Mouse (Mus musculus) WW6 (cell line): ENCODE results near the gene Zscan5b.
"Not testable (repeated sequence)": the region's sequence is repeated elsewhere in the genome, so short reads cannot be mapped to it uniquely, and the experiment has no call there.

Experiments
- DNase-seq: peaks from one replicate; pipeline ENCODE4 v3.0.0-alpha.2; 2013; ENCODE audit warnings: low read depth, low spot score

The Zscan5b gene

DNA sequence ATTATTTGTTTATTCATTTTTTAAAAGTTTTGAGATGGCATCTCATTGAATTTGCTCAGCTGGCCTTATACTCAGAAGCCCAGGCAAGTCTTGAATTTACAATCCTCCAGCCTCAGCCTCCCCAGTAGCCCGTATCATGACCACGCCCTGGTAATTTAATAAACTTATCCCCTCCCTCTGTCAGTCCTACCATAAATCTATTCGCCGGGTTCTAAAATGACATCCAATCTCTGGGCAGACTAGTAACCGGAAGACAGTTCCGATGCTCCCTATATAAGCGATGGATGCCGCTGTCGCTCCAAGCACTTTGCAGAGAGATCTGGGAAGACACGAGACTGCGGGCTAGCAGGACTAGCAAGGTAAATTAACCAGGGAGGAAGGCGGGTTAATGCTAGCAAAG, at the start of gene Zscan5b:
Zscan5b (plus strand) TSS at position 301 of the 400 bp plus-strand sequence.
- no peak for DNase-seq

DNA sequence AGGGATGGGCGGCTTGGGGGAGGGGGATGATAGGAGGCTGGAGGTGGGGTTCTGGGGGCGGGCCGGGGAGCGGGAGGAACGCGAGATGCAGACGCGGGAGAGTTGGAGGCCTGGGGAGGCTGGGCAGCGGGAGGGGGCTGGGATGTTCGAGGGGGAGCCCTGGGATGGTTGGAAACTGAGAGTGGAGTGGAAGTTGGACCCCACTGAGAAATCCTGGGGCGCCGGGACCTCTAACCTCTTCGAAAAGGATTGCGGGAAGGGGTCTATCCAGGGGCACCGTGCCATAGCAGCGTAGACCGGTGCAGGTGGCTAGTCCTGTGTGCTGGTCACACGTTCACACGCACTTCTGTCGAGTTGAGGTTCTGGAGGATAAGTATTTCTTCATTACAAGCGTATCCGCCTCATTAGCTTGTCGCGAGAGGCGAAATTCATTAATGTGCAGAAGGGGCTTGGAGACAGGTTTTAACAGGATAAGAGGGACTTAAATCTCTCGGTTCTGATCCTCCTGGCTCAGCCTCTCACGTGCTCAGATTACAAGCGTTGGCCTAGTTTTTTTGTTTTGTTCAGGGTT, 49.3 kb upstream of the Zscan5b start:
- no peak for DNase-seq

DNA sequence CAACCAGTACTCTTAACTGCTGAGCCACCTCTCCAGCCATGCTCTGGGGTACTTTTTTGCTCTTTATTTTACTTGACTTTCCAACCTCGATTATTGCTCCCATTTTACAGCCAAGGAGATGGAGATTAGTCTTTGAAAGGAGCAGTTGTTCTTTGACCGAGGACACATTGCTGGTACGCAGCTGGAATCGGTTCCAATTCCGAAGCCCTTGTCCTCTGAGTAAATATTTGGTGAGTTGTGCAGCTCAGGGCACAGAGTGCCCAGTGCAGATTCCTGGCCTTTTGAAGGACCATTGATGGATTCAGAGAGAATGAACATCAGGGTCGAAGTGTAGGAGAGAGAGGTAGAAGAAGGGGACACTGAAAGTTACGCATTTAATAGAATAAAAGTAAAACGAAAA, 48.2 kb upstream of the Zscan5b start:
- no peak for DNase-seq

DNA sequence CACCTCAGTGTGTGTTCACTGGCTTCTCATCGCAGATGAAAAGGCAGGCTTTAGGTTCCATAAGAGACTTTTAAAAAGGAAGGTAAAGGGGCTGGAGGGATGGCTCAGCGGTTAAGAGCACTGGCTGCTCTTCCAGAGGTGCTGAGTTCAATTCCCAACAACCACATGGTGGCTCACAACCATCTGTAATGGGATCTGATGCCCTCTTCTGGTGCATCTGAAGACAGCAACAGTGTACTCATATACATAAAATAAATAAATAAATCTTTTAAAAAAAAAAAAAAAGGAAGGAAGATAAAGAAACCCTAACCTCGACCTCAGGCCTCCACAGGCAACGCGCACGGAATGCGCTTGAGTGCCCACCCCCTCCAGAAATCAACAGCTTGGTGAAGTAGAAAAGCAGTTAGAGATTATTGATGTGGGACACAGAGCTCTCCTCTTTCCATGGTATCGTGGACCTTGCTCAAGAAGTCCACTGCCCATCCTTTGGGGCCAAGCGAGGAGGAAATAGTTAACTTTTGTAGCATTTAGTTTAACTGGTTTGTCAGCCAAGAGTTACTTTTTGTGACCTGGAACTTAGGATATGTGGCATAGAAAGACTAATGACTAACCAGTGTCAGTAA, 47.6 kb upstream of the Zscan5b start:
- DNase-seq, result not testable (repeated sequence)

DNA sequence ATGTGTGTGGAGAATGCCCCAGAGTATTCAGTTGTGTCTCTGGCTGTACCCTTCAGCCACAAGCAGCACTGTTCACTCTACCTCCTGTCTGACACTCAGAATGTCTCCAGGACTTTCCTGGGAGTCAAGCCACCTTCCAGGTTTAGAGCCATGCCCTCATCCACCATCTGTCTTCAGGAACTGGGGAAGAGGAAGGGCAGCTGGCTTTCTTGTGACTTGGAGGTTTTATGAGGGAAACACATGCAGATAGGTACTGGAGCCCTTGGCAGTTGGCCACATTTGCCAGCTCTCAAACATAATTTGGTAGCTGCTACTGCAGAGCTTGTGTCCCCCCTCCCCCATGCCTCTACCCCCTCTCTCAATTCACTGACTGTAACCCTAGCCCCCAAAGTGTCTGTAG, 43.1 kb upstream of the Zscan5b start:
- DNase-seq, result no peak

DNA sequence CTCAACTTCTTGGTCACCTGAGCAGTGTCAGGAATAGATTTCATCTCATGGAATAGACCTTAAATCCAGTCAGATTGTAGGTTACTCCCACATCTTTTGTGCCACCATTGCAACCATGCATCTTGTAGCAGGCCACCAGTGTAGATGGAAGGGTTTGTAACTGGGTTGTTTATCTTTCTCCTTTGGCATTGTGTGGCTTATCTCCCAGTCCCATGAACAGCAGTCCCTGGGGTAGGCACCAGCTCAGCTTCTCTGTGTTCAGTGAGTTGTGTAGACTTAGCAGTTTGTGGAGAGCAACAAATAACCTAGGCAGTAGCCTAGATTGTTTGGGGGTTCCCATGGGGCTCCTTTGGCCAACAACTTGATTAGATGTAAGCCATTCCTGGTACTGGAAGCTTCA, 39.2 kb upstream of the Zscan5b start:
- DNase-seq, result no peak

DNA sequence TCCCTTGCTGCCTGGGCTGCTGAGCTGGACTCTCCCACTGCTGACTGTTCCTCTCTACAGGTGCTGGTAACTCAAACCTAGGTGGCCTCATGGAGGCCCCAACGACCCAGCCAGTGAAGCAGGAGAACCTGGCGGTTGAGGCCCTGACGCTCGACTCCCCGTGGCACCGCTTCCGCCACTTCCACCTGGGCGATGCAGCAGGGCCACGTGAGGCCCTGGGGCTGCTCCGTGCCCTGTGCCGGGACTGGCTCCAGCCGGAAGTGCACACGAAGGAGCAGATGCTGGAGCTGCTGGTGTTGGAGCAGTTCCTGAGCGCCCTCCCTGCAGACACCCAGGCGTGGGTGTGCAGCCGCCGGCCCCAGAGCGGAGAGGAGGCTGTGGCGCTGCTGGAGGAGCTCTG, 38.3 kb upstream of the Zscan5b start:
- DNase-seq, result no peak

DNA sequence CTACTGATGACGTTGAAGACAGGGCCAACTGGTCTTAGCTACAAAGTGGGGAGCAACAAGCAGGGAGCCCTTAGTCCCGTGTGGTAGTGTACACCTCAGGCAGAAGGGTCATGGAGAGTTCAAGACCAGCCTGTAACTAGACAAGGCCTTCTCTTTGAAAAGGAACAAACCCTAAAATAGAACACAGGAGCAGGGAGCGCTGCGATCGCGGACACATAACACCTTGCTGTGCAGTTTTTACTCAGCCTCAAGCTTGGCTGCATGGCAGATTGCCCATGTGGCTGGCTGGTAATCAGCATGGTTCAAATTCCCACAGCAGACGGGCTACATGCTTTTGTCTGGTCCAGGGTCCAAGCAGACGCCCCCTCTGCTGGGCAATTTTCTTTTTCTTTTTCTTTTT, 37.6 kb upstream of the Zscan5b start:
- no peak for DNase-seq

DNA sequence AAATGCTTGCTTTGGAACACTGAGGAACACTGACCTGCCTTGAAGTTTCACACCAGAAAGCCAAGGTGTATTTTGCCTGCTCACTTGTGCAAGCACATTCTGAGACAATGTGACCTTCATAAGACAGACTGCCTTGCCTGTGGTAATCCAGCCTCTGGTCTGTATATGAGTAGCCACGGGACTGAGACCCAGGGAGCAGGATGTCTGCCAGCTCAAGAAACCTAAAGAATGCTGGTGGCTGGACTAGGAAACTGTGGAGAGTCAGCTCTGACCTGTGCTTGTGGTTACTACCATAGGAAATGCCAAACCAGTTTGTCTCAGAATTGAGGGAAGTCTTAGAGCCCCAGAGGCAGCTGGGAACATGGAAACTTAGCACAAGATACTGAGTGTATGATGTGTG, 36.7 kb upstream of the Zscan5b start:
- DNase-seq, result no peak

DNA sequence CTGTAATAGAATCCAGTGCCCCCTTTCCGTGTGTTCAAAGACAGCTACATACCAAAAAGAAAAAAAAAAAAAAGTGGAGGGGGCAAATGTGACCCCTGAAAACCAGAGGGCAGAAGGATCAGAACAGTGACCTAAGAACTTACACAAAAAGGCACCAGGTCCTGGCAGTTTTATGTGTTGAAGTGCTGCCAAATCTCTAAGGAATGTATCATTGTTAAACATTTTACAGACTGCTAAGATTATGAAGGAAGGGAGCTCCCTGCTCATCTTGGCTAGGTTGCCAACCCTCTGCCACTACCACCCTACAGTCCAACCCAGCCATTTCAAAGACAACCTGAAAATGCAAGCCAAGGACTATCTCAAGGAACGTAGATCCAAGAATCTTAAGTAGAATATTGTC, 35.9 kb upstream of the Zscan5b start:
- no peak for DNase-seq

DNA sequence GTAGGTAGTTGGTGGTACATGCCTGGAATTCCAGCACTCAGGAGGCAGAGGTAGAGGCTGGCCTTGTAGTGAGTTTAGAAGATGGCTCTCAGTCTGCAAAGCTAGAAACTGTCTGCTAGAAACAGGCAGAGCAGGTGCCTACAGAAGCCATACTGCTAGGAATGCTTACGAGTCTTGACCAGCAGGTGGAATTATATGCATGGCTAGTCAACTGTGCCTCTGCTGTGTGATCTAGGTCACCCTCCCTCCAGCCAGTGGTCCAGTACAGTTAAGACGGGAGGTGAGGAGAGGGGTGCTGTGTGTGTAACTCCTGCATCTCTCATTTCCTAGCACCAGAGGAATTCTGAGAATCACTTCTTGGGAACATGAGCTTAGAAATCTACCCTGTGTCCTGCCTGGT, 35.3 kb upstream of the Zscan5b start:
- DNase-seq, result no peak

DNA sequence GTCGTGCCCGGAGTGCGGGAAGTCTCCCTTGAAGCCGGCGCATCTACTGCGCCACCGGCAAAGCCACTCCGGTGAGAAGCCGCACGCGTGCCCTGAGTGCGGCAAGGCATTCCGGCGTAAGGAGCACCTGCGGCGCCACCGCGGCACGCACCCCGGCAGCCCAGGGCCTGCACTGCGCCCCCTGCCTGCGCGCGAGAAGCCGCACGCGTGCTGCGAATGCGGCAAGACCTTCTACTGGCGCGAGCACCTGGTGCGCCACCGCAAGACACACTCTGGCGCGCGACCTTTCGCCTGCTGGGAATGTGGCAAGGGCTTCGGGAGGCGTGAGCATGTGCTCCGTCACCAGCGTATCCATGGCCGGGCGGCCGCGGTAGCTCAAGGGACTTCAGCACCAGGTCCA, 32.5 kb upstream of the Zscan5b start:
- DNase-seq, result no peak

DNA sequence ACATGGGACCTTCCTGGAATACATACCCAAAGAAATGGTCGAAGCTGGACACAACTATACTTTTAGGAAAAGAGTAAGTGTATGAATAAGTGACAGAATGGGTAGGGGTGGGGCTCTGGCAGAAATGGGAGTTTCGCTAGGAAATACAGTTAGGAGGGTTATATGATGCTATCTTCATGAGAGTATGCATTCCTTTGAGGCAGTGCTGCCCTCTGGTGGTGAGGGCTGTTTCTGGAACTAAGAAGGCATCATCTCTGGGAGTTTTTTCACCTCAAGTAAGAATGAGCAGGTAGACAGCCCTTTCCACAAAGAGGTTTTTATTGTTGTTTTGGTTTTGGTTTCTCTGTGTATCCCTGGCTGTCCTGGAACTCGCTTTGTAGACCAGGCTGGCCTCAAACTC, 30.7 kb upstream of the Zscan5b start:
- no peak for DNase-seq

DNA sequence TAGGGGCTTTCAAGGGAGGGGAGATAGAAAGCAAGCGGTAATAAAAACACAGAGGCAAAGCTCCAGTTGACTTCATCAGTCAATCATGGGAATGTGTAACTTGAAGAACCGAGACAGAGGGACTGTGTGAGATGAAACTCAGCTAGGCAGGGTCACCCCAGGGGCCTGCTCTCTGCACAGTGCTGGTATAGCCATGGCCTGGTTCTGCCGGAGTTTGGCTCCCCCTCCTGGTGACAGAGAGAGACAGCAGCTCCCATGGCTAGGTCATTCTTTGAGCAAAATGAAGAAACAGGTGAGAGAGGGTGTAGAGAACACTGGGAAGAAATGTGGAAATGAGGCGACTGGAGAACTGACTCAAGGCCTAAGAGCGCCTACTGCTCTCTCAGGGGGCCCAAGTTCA, 27.9 kb upstream of the Zscan5b start:
- no peak for DNase-seq

DNA sequence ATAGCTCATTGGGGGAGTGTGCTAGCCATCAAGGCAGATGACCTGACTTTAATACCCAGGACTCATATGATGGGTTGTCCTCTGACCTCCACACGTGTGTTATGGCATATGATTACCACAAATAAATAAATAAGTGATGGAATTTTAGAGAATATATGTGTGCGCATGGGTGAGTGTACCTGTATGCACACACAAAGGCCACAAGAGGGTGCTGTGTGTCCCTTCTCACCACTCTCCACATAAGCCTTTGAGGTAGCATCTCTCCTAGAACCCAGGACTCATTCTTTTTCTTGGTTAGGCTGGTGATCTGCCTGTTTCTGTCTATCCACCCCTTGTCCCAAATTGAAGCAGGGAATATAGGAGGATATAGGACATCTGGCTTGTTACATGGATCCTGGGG, 26.3 kb upstream of the Zscan5b start:
- DNase-seq, result no peak

DNA sequence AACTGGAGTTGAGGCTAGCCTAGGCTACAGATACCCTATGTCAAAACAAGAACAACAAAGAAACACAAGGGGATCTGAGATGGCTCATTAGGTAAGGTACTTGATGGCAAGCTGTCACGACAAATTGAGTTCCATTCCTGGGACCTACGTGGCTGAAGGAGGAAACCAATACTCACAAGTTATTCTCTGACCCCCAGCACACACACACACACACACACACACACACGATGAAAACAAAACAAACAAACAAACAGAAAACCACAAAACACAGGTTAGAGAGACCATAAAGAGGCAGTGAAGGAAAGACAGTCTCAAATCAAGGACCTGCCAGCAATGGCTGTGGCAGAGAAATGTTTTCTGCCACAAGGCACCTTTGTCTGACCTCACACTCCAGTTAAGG, 25.3 kb upstream of the Zscan5b start, which contains the start of gene Galp:
Galp (plus strand) TSS at position 301 of the 400 bp plus-strand sequence.
- DNase-seq, result no peak

DNA sequence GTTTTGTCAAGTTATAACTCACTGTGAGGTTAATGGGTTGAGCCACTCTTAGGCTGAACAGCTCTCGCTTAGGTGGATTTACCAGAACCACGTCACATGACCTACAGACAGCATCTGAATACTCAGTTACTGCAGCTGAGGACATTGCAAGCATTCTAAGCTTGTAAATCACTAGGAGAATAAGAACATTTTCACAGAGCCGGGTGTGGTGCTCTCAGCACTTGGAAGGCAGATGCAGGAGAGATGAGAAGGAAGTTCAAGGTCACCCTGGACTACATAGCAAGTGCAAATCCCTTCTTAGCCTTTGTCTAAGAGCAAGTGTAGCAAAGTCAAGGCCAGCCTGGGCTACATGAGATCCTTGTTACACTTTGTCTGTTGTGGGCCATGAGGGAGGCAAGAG, 17.9 kb upstream of the Zscan5b start:
- DNase-seq, result no peak

DNA sequence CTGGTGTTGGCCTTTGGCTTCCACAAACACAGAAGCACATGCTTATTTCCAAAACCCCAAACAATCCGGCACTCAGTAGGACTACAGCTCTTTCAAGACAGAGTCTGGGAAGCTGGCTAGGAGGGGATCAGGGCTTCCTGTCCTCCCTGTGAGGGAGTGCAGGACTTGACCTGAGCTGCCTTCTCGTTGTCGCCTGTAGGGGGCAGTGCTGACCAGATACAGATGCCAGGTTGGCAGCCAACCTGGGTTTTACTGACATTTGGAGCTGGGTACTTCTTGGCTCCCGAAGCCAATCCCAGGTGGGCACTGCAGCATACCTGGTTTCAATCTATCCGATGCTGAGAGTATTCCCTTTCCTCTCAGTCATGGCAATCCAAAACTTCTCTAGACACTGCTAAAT, 8.9 kb upstream of the Zscan5b start:
- DNase-seq, result peak; percentile 49

DNA sequence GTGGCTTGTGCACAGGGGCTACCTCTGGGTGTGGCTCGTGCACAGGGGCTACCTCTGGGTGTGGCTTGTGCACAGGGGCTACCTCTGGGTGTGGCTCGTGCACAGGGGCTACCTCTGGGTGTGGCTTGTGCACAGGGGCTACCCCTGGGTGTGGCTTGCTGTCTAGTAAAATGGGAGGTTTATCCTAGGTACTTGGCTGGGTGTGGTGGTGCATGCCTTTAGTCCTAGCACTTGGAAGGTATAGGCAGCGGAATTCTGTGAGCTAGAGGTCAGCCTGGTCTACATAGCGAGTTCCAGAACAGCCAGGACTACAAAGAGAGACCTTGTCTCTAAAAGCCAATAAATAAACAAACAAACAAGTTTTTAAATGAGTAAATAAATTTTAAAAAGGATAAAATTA, 7.4 kb upstream of the Zscan5b start:
- DNase-seq, result not testable (repeated sequence)

DNA sequence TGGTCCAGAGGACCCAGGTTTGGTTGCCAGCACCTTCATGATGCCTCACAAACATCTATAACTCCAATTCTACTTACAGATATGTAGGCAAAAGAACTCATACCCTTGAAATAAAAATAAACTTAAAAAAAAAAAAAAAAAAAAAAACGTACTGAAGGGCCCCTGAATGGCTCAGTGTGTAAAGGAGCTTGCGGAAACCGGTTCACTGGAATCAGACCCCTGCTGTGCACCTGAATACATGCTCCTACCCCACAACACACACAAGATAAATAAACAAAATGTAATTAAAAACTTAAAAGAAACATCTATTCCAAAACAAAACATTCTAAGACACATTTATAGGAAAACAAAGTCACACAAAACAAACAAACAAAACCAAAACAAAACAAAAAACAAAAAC, 1.9 kb upstream of the Zscan5b start:
- DNase-seq, result no peak

DNA sequence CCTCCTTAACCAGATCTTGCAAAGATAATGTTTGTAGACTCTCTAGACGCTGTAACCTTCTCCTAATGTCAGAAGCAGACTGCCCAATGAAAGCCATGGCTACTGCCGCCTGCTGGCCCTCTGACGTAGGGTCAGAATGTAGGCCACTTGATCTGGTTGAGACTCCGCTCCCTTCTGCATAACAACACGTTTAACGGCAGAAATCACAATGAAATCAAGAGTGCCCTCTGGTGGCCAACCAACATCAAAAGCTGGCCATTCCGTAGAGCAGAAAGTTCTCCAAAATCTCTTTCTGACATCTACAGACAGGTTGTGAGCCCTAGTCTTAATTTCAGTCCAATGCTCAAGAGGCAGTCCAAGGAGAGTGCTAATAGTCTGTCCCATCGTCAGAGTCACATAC, 6.4 kb downstream of the Zscan5b start:
- DNase-seq, result peak; percentile 60

DNA sequence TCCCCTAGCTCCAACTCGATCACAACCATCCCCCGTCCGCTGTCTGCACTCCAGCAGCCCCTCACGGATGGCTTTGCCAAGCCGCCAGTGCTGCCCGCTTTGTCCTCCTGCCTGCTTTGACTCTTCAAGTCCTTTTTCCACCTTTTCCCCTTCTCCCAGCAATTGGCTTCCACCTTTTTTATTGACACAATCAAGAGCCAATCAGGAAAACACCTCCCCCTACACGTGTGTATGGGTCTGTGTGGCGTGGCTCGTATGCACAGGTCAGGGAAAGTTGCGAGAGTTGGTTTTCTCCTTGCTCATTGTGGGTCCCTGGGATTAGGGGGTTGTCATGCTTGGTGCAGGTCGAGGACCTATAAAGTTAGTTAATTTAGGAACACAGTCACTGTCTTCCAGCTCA, 17.7 kb downstream of the Zscan5b start:
- no peak for DNase-seq

DNA sequence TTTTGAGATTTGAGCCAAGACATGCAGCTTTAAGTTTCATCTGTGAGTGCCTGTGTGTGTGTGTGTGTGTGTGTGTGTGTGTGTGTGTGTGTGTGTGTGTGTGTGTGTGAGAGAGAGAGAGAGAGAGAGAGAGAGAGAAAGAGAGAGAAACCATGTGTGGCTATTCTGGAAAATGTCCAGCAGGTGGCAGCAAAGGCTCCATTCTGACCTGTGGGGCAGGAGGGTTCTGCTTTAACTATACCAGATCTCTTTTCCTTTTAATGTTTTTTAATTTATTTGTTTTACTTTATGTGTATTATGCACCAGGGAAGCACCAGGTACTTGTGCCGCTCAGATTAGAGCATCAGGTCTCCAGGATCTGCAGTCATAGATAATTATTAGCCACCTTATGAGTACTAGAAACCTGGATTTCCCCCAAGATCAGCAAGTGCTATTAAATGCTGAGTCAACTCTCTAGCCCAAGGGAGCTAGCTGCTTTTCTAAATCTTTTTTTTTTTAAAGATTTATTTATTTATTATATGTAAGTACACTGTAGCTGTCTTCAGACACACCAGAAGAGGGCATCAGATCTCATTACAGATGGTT, 18.9 kb downstream of the Zscan5b start:
- DNase-seq, result not testable (repeated sequence)
